16 mouse cellular contexts compared by ENCODE assay signal in genomic region chr9:106073956-106074355, GRCm38 (mm10). TPM values are rescaled to one million over a fixed set of nuclear protein-coding genes. Genes with fewer than 3 reads are reported as not detected.
"Had no signal": no experiment of that assay in that cellular context is flagged by ENCODE, and none has a peak within 500 bp of the region (broad histone marks: within the 10 kb centered on the region; RNA-seq: fewer than 3 reads in every experiment).

No protein-coding gene starts in this region.

- DNase-seq: kidney, postnatal 10 days; kidney, postnatal 4 days; liver; liver, embryonic 13.5 days; liver, postnatal 0 days; lung, postnatal 14 days; right cerebral cortex, postnatal 14 days; thymus, postnatal 14 days had no signal

- H3K4me3 ChIP-seq: layer of hippocampus, adult 2 months; limb, embryonic 12.5 days; liver, embryonic 13.5 days; lung, embryonic 15.5 days; midbrain, embryonic 10.5 days; midbrain, embryonic 15.5 days; neural tube, embryonic 13.5 days; stomach, embryonic 15.5 days had no signal

- H3K27me3 ChIP-seq: liver, embryonic 13.5 days; midbrain, embryonic 15.5 days; neural tube, embryonic 13.5 days; stomach, embryonic 15.5 days had no signal

- H3K4me1 ChIP-seq: limb, embryonic 12.5 days; liver, embryonic 13.5 days; lung, embryonic 15.5 days; midbrain, embryonic 10.5 days; midbrain, embryonic 15.5 days; neural tube, embryonic 13.5 days; stomach, embryonic 15.5 days had no signal

- H3K9me3 ChIP-seq: limb, embryonic 12.5 days; liver, embryonic 13.5 days; lung, embryonic 15.5 days; midbrain, embryonic 10.5 days; midbrain, embryonic 15.5 days; neural tube, embryonic 13.5 days; stomach, embryonic 15.5 days had no signal

- H3K36me3 ChIP-seq: limb, embryonic 12.5 days; liver, embryonic 13.5 days; lung, embryonic 15.5 days; midbrain, embryonic 10.5 days; midbrain, embryonic 15.5 days; neural tube, embryonic 13.5 days; stomach, embryonic 15.5 days had no signal

- ATAC-seq: liver, postnatal 0 days; midbrain, embryonic 15.5 days had no signal

RNA-seq across cellular contexts. Expression of gene Col6a4, which starts 22.6 kb away (rescaled TPM):
- polyA plus RNA-seq: liver, embryonic 13.5 days; liver, postnatal 0 days; macrophage had no signal
